Mouse (Mus musculus): ENCODE results near the gene Grip2. TPM values are rescaled to one million over a fixed set of nuclear protein-coding genes. Genes with fewer than 3 reads are reported as not detected.

Grip2 gene
- total and polyA plus RNA-seq, 3 experiments, result 0.05 TPM; not detected in 2

GRCm38 (mm10) chr6:91745246-91745645, 81.8 kb downstream of the Grip2 start:
- Histone ChIP-seq H3K36me3 (replicated peaks) (no peaks in the 10 kb centered on the region), H3K4me3 (ENCODE audit: low read depth, low read length) (no peak overlapping the region), H3K27me3 (ENCODE audit: insufficient read depth, low read length) (no peaks in the 10 kb centered on the region), H3K4me1 (ENCODE audit: insufficient read depth, low read depth, low read length) (no peaks in the 10 kb centered on the region), H3K9me3 (replicated peaks) (no peaks in the 10 kb centered on the region)
- ATAC-seq (ENCODE audit: extremely low read depth, insufficient number of reproducible peaks, low FRiP score, poor library complexity, severe bottlenecking) (no peak), DNase-seq (ENCODE audit: low spot score) (no peak)
- no peak for TF ChIP-seq GATA1 (IDR thresholded peaks at IDR 0.05; ENCODE audit: borderline replicate concordance, low read length)
- TF ChIP-seq POLR2AphosphoS5 (IDR thresholded peaks at IDR 0.05; ENCODE audit: insufficient replicate concordance, low read depth, low read length), result no peak
- TF ChIP-seq TAL1 (conservative IDR thresholded peaks at IDR 0.05; ENCODE audit: low read depth, low read length), result no peak
- no peak for TF ChIP-seq CTCF (IDR thresholded peaks at IDR 0.05; ENCODE audit: low read depth, low read length)
- TF ChIP-seq GATA2 (IDR thresholded peaks at IDR 0.05; ENCODE audit: borderline replicate concordance, low read depth, low read length), result no peak

GRCm38 (mm10) chr6:91743886-91744285, 83.2 kb downstream of the Grip2 start:
- DNase-seq (ENCODE audit: low spot score) (no peak), ATAC-seq (ENCODE audit: extremely low read depth, insufficient number of reproducible peaks, low FRiP score, poor library complexity, severe bottlenecking) (no peak)
- no peak overlapping the region for H3K4me3 ChIP-seq (ENCODE audit: low read depth, low read length)
- TF ChIP-seq GATA1 (IDR thresholded peaks at IDR 0.05; ENCODE audit: borderline replicate concordance, low read length), result no peak
- no peak for TF ChIP-seq CTCF (IDR thresholded peaks at IDR 0.05; ENCODE audit: low read depth, low read length)
- TF ChIP-seq POLR2AphosphoS5 (IDR thresholded peaks at IDR 0.05; ENCODE audit: insufficient replicate concordance, low read depth, low read length), result no peak
- TF ChIP-seq GATA2 (IDR thresholded peaks at IDR 0.05; ENCODE audit: borderline replicate concordance, low read depth, low read length), result no peak
- no peak for TF ChIP-seq TAL1 (conservative IDR thresholded peaks at IDR 0.05; ENCODE audit: low read depth, low read length)
- no peaks in the 10 kb centered on the region for H3K9me3 ChIP-seq (replicated peaks)
- H3K27me3 ChIP-seq (ENCODE audit: insufficient read depth, low read length), result peaks cover 5% of the 10 kb centered on the region; the same call in 1 of the 2 replicates
- H3K36me3 ChIP-seq (replicated peaks), result no peaks in the 10 kb centered on the region
- no peaks in the 10 kb centered on the region for H3K4me1 ChIP-seq (ENCODE audit: insufficient read depth, low read depth, low read length)

GRCm38 (mm10) chr6:91742995-91743394, 84.1 kb downstream of the Grip2 start:
- DNase-seq (ENCODE audit: low spot score) (no peak), ATAC-seq (ENCODE audit: extremely low read depth, insufficient number of reproducible peaks, low FRiP score, poor library complexity, severe bottlenecking) (no peak)
- H3K4me1 ChIP-seq (ENCODE audit: insufficient read depth, low read depth, low read length), result no peaks in the 10 kb centered on the region
- no peaks in the 10 kb centered on the region for H3K36me3 ChIP-seq (replicated peaks)
- peaks cover 5% of the 10 kb centered on the region; the same call in 1 of the 2 replicates for H3K27me3 ChIP-seq (ENCODE audit: insufficient read depth, low read length)
- H3K9me3 ChIP-seq (replicated peaks), result no peaks in the 10 kb centered on the region
- no peak for TF ChIP-seq CTCF (IDR thresholded peaks at IDR 0.05; ENCODE audit: low read depth, low read length)
- TF ChIP-seq GATA2 (IDR thresholded peaks at IDR 0.05; ENCODE audit: borderline replicate concordance, low read depth, low read length), result no peak
- H3K4me3 ChIP-seq (ENCODE audit: low read depth, low read length), result no peak overlapping the region

GRCm38 (mm10) chr6:91742466-91742865, 84.6 kb downstream of the Grip2 start:
- ATAC-seq (ENCODE audit: extremely low read depth, insufficient number of reproducible peaks, low FRiP score, poor library complexity, severe bottlenecking) (no peak), DNase-seq (ENCODE audit: low spot score) (no peak)
- Histone ChIP-seq H3K9me3 (replicated peaks) (no peaks in the 10 kb centered on the region), H3K4me1 (ENCODE audit: insufficient read depth, low read depth, low read length) (no peaks in the 10 kb centered on the region), H3K36me3 (replicated peaks) (no peaks in the 10 kb centered on the region), H3K27me3 (ENCODE audit: insufficient read depth, low read length) (peaks cover 5% of the 10 kb centered on the region; the same call in 1 of the 2 replicates), H3K4me3 (ENCODE audit: low read depth, low read length) (no peak overlapping the region)
- TF ChIP-seq GATA2 (IDR thresholded peaks at IDR 0.05; ENCODE audit: borderline replicate concordance, low read depth, low read length), result no peak
- no peak for TF ChIP-seq GATA1 (IDR thresholded peaks at IDR 0.05; ENCODE audit: borderline replicate concordance, low read length)
- no peak for TF ChIP-seq CTCF (IDR thresholded peaks at IDR 0.05; ENCODE audit: low read depth, low read length)
- TF ChIP-seq TAL1 (conservative IDR thresholded peaks at IDR 0.05; ENCODE audit: low read depth, low read length), result no peak
- no peak for TF ChIP-seq POLR2AphosphoS5 (IDR thresholded peaks at IDR 0.05; ENCODE audit: insufficient replicate concordance, low read depth, low read length)

GRCm38 (mm10) chr6:91741046-91741445, 86.0 kb downstream of the Grip2 start:
- no peaks in the 10 kb centered on the region for H3K36me3 ChIP-seq (replicated peaks)

GRCm38 (mm10) chr6:91738058-91738457, 89.0 kb downstream of the Grip2 start:
- DNase-seq (ENCODE audit: low spot score) (no peak), ATAC-seq (ENCODE audit: extremely low read depth, insufficient number of reproducible peaks, low FRiP score, poor library complexity, severe bottlenecking) (no peak)
- H3K4me1 ChIP-seq (ENCODE audit: insufficient read depth, low read depth, low read length), result no peaks in the 10 kb centered on the region
- no peak overlapping the region for H3K4me3 ChIP-seq (ENCODE audit: low read depth, low read length)
- no peak for TF ChIP-seq CTCF (IDR thresholded peaks at IDR 0.05; ENCODE audit: low read depth, low read length)
- no peak for TF ChIP-seq GATA2 (IDR thresholded peaks at IDR 0.05; ENCODE audit: borderline replicate concordance, low read depth, low read length)
- TF ChIP-seq POLR2AphosphoS5 (IDR thresholded peaks at IDR 0.05; ENCODE audit: insufficient replicate concordance, low read depth, low read length), result no peak
- TF ChIP-seq TAL1 (conservative IDR thresholded peaks at IDR 0.05; ENCODE audit: low read depth, low read length), result no peak
- peaks cover 5% of the 10 kb centered on the region; the same call in 1 of the 2 replicates for H3K27me3 ChIP-seq (ENCODE audit: insufficient read depth, low read length)
- H3K36me3 ChIP-seq (replicated peaks), result no peaks in the 10 kb centered on the region
- H3K9me3 ChIP-seq (replicated peaks), result no peaks in the 10 kb centered on the region

More at GRCm38 (mm10) chr6:91741046-91741445, 86.0 kb downstream of the Grip2 start:
- no peak overlapping the region for H3K4me3 ChIP-seq (ENCODE audit: low read depth, low read length)
- H3K27me3 ChIP-seq (ENCODE audit: insufficient read depth, low read length), result peaks cover 5% of the 10 kb centered on the region; the same call in 1 of the 2 replicates
- TF ChIP-seq CTCF (IDR thresholded peaks at IDR 0.05; ENCODE audit: low read depth, low read length), result peak; percentile 97
- no peak for TF ChIP-seq POLR2AphosphoS5 (IDR thresholded peaks at IDR 0.05; ENCODE audit: insufficient replicate concordance, low read depth, low read length)
- H3K4me1 ChIP-seq (ENCODE audit: insufficient read depth, low read depth, low read length), result no peaks in the 10 kb centered on the region
- DNase-seq (ENCODE audit: low spot score), result peak; percentile 56
- 0 out of 2 replicates have a peak, but pooled peaks have one; percentile 15 for ATAC-seq (ENCODE audit: extremely low read depth, insufficient number of reproducible peaks, low FRiP score, poor library complexity, severe bottlenecking)
- H3K9me3 ChIP-seq (replicated peaks), result no peaks in the 10 kb centered on the region

GRCm38 (mm10) chr6:91737451-91737850, 89.6 kb downstream of the Grip2 start:
- Histone ChIP-seq H3K4me1 (ENCODE audit: insufficient read depth, low read depth, low read length) (no peaks in the 10 kb centered on the region), H3K9me3 (replicated peaks) (no peaks in the 10 kb centered on the region), H3K36me3 (replicated peaks) (no peaks in the 10 kb centered on the region), H3K27me3 (ENCODE audit: insufficient read depth, low read length) (peaks cover 5% of the 10 kb centered on the region; the same call in 1 of the 2 replicates), H3K4me3 (ENCODE audit: low read depth, low read length) (no peak overlapping the region)
- DNase-seq (ENCODE audit: low spot score) (no peak), ATAC-seq (ENCODE audit: extremely low read depth, insufficient number of reproducible peaks, low FRiP score, poor library complexity, severe bottlenecking) (no peak)
- no peak for TF ChIP-seq TAL1 (conservative IDR thresholded peaks at IDR 0.05; ENCODE audit: low read depth, low read length)
- TF ChIP-seq POLR2AphosphoS5 (IDR thresholded peaks at IDR 0.05; ENCODE audit: insufficient replicate concordance, low read depth, low read length), result no peak
- TF ChIP-seq GATA2 (IDR thresholded peaks at IDR 0.05; ENCODE audit: borderline replicate concordance, low read depth, low read length), result no peak
- TF ChIP-seq GATA1 (IDR thresholded peaks at IDR 0.05; ENCODE audit: borderline replicate concordance, low read length), result no peak
- TF ChIP-seq CTCF (IDR thresholded peaks at IDR 0.05; ENCODE audit: low read depth, low read length), result no peak
